Mouse (Mus musculus): ENCODE measurements at regions not wholly inside any gene's neighbourhood (a gene's known extent, or its start where the extent isn't known, plus 50 kb on each side); places are given as distances from the start of the nearest gene placed in this dataset.

GRCm38 (mm10) chr15:88372039-88372438 lies 228.1 kb upstream of the Zdhhc25 start:
- TF ChIP-seq POLR2A (IDR thresholded peaks at IDR 0.05; ENCODE audit: control insufficient read depth in 1 of 2, insufficient read depth in 1 of 2, low read depth in 1 of 2, low read length in 2 of 2, poor library complexity in 1 of 2) (no peak), NELFE (IDR thresholded peaks at IDR 0.05; ENCODE audit: low read depth, low read length) (no peak), POLR2AphosphoS2 (IDR thresholded peaks at IDR 0.05; ENCODE audit: low read length) (no peak), SMC3 (IDR thresholded peaks at IDR 0.05; ENCODE audit: low read depth, low read length) (no peak), POLR2AphosphoS5 (IDR thresholded peaks at IDR 0.05; ENCODE audit: borderline replicate concordance, low read depth, low read length) (no peak), CTCF (IDR thresholded peaks at IDR 0.05 in 2 of 3, conservative IDR thresholded peaks at IDR 0.05 in 1 of 3; ENCODE audit: control insufficient read depth in 1 of 3, insufficient read depth in 1 of 3, low read depth in 2 of 3, low read length in 3 of 3, poor library complexity in 1 of 3, severe bottlenecking in 1 of 3) (no peak)
